Mouse (Mus musculus) stomach, postnatal 0 days (tissue): ENCODE measurements around the gene Zfp385a.

Experiments
- CTCF ChIP-seq: IDR thresholded peaks from 2 replicates; pipeline ENCODE4 v1.5.1; 2016; ENCODE audit warnings: antibody characterized with exemption, low read depth, mild to moderate bottlenecking, moderate library complexity
- EP300 ChIP-seq: optimal IDR thresholded peaks from 2 replicates; pipeline ENCODE3; 2016; ENCODE audit warnings: antibody characterized with exemption

- peak; percentile 66 for TF ChIP-seq CTCF
- TF ChIP-seq EP300 = no peak
Observed at GRCm38 (mm10) chr15:103321076-103321475, 18.8 kb downstream of the Zfp385a start.
